Mouse (Mus musculus): Measurements from ENCODE around the gene Tbc1d1. TPM values are rescaled to one million over a fixed set of nuclear protein-coding genes. Genes with fewer than 3 reads are reported as not detected.

Tbc1d1 gene
- total and polyA plus RNA-seq, 2 experiments from 2014 or later: 5.9 to 20.5 TPM

DNA sequence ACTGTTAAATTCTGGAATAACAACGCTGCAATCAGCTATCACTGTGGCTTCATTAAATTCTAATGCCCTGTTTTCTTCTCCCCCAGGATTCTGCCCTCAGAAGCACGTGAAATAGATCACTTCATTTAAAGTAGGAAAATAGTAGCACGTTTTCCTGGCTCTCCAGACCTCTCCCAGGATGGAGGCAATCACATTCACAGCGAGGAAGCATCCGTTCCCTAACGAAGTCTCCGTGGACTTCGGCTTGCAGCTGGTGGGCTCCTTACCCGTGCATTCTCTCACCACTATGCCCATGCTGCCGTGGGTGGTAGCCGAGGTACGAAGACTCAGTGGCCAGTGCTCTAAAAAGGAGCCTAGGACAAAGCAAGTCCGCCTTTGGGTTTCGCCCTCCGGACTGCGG, 17.2 kb downstream of the Tbc1d1 start:
- no peak for ATAC-seq
- no peak for TF ChIP-seq CTCF (IDR thresholded peaks at IDR 0.05; ENCODE audit: low read depth)
- no peaks in the 10 kb centered on the region for H3K9me3 ChIP-seq (ENCODE audit: low read length)
- H3K9ac ChIP-seq: no peak overlapping the region
- no peaks in the 10 kb centered on the region for H3K27me3 ChIP-seq (ENCODE audit: insufficient read depth, low read length)
- no peak overlapping the region for H3K4me3 ChIP-seq (ENCODE audit: low read depth, low read length)
- H3K36me3 ChIP-seq (ENCODE audit: insufficient read depth): no peaks in the 10 kb centered on the region
- WGBS: 64% methylated on average over 16 of the region's 16 CpGs
- no peak overlapping the region for H3K27ac ChIP-seq (ENCODE audit: low read depth, low read length)
- DNase-seq: no peak
- H3K4me1 ChIP-seq (ENCODE audit: insufficient read depth): no peaks in the 10 kb centered on the region
- no peak overlapping the region for H3K4me2 ChIP-seq (ENCODE audit: low read depth)

DNA sequence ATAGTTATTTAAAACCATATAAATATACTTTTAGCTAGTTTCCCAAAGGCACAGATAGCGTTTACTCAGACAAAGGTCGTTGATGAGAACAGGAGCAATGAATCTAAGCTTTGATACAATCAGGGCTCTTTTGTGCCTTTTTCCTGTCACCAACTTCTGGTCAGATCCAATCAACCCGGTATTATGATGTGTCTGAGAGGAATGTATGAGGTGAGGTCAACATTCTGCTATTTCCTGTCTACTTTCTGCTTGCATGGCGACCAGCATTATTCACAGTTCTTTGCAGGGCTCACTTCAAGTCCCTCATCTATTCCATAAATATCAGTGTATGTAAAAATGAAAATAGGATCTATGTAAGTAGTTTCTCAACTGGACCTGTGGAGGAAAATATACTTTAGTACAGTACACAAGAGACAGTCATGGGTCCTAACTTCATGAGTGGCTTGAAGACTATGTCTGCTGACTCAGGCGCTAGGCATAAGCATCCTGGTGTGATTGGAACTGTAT, 18.4 kb downstream of the Tbc1d1 start:
- TF ChIP-seq CTCF (IDR thresholded peaks at IDR 0.05; ENCODE audit: low read depth): no peak
- Histone ChIP-seq H3K27me3 (ENCODE audit: insufficient read depth, low read length) (no peaks in the 10 kb centered on the region), H3K9me3 (ENCODE audit: low read length) (no peaks in the 10 kb centered on the region), H3K27ac (ENCODE audit: low read depth, low read length) (no peak overlapping the region), H3K4me3 (ENCODE audit: low read depth, low read length) (no peak overlapping the region), H3K9ac (no peak overlapping the region), H3K4me2 (ENCODE audit: low read depth) (no peak overlapping the region), H3K36me3 (ENCODE audit: insufficient read depth) (no peaks in the 10 kb centered on the region), H3K4me1 (ENCODE audit: insufficient read depth) (no peaks in the 10 kb centered on the region)
- WGBS: 87% methylated on average over 5 of the region's 5 CpGs
- no peak for DNase-seq
- ATAC-seq: no peak

DNA sequence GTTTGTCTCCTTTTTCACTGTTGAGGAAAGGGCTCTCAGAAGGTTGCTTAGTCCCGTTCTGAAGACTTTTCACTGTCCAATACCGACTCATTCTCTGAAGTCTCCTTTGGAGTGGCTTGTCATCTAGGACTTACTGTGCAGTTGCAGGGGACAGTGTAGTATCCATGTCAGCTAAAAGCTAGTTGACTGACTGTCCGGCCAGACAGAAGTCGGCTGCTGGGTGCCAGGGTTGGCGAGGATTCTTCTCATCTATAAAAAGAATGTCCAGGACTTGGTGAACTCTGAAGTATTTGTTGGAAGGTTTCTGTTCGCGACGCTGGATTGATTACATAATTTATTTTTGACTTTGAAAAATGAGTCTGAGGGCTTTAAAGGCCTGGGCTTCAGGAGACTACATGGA, 24.4 kb downstream of the Tbc1d1 start:
- no peak for ATAC-seq
- H3K36me3 ChIP-seq (ENCODE audit: insufficient read depth): no peaks in the 10 kb centered on the region
- 92% methylated on average over 8 of the region's 8 CpGs for WGBS

DNA sequence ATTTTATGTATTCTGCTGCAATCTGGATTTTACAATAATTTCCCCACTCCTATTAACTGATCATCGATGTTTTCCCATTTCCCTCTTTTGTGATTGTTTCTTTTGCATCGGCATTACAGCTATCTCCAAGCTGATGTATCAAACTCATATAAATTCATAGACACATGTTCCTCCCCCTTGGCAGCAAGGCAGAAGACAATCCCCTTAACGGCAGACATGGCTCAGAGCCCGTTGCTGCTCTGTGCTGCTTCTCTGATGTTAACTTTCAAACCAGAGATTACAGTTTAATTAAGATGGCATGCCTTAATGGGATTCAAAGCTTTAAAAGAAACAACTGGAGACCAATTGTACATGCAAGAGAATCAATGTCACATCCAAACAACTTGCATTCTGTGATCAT, 27.6 kb downstream of the Tbc1d1 start:
- WGBS: 25% methylated on average over 4 of the region's 4 CpGs
- no peak for TF ChIP-seq CTCF (IDR thresholded peaks at IDR 0.05; ENCODE audit: low read depth)
- Histone ChIP-seq H3K27ac (ENCODE audit: low read depth, low read length) (no peak overlapping the region), H3K9me3 (ENCODE audit: low read length) (no peaks in the 10 kb centered on the region), H3K4me3 (ENCODE audit: low read depth, low read length) (no peak overlapping the region), H3K4me2 (ENCODE audit: low read depth) (no peak overlapping the region), H3K4me1 (ENCODE audit: insufficient read depth) (no peaks in the 10 kb centered on the region), H3K9ac (no peak overlapping the region), H3K36me3 (ENCODE audit: insufficient read depth) (no peaks in the 10 kb centered on the region), H3K27me3 (ENCODE audit: insufficient read depth, low read length) (no peaks in the 10 kb centered on the region)
- DNase-seq (no peak), ATAC-seq (peak; percentile 27; the same call in 1 of the 2 replicates)

More for the DNA sequence above, 24.4 kb downstream of the Tbc1d1 start:
- Histone ChIP-seq H3K27ac (ENCODE audit: low read depth, low read length) (no peak overlapping the region), H3K9ac (no peak overlapping the region), H3K4me2 (ENCODE audit: low read depth) (no peak overlapping the region), H3K4me1 (ENCODE audit: insufficient read depth) (no peaks in the 10 kb centered on the region), H3K27me3 (ENCODE audit: insufficient read depth, low read length) (no peaks in the 10 kb centered on the region), H3K4me3 (ENCODE audit: low read depth, low read length) (no peak overlapping the region), H3K9me3 (ENCODE audit: low read length) (no peaks in the 10 kb centered on the region)
- TF ChIP-seq CTCF (IDR thresholded peaks at IDR 0.05; ENCODE audit: low read depth): no peak
- no peak for DNase-seq

DNA sequence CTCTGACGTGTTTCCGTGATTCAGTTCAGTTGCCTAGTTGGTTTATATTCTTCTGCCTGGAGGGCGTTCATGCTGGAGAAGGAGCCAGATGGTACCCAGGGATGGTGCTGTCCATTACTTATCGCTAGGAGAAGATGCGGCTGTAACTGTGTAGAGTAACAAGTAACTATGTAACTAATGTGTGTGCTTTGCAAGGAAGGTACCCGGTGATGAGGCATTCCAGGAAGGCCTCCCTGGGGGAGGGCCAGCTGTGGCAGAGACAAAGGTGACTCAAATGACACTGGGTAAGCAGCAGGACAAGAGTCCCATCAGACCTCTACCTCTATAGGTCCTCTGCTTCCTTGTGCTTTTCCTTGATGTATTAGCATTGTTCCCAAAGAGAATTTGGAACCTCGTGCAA, 29.2 kb downstream of the Tbc1d1 start:
- no peak for DNase-seq
- Histone ChIP-seq H3K4me3 (ENCODE audit: low read depth, low read length) (no peak overlapping the region), H3K4me2 (ENCODE audit: low read depth) (no peak overlapping the region), H3K36me3 (ENCODE audit: insufficient read depth) (no peaks in the 10 kb centered on the region), H3K27me3 (ENCODE audit: insufficient read depth, low read length) (no peaks in the 10 kb centered on the region), H3K9me3 (ENCODE audit: low read length) (no peaks in the 10 kb centered on the region), H3K9ac (no peak overlapping the region), H3K4me1 (ENCODE audit: insufficient read depth) (no peaks in the 10 kb centered on the region), H3K27ac (ENCODE audit: low read depth, low read length) (no peak overlapping the region)
- no peak for TF ChIP-seq CTCF (IDR thresholded peaks at IDR 0.05; ENCODE audit: low read depth)
- WGBS: 71% methylated on average over 7 of the region's 7 CpGs
- ATAC-seq: no peak

DNA sequence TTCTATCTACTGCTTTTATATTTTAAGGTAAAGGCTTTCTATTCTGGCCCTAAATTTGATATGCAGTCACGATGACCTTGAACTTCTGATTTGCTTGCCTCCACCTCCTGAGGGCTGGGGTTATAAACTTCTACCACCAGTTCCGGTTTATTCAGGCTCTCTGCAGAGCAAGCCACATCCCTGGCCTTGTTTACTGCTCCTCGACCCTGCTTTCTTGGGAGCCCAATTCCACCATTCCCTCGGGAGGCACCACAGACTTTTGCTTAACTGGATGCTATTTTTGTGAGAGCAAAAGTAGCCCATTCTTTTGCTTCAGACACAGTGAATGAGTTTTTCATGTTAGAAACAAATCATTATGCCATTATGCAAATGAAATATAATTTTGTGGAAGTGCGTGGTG, 30.5 kb downstream of the Tbc1d1 start:
- no peak for TF ChIP-seq CTCF (IDR thresholded peaks at IDR 0.05; ENCODE audit: low read depth)
- H3K27ac ChIP-seq (ENCODE audit: low read depth, low read length): no peak overlapping the region
- 66% methylated on average over 5 of the region's 5 CpGs for WGBS
- H3K9me3 ChIP-seq (ENCODE audit: low read length): no peaks in the 10 kb centered on the region
- H3K9ac ChIP-seq: no peak overlapping the region
- no peak overlapping the region for H3K4me2 ChIP-seq (ENCODE audit: low read depth)
- DNase-seq: no peak
- H3K4me1 ChIP-seq (ENCODE audit: insufficient read depth): no peaks in the 10 kb centered on the region
- H3K36me3 ChIP-seq (ENCODE audit: insufficient read depth): no peaks in the 10 kb centered on the region
- no peak for ATAC-seq
- H3K4me3 ChIP-seq (ENCODE audit: low read depth, low read length): no peak overlapping the region
- H3K27me3 ChIP-seq (ENCODE audit: insufficient read depth, low read length): no peaks in the 10 kb centered on the region

DNA sequence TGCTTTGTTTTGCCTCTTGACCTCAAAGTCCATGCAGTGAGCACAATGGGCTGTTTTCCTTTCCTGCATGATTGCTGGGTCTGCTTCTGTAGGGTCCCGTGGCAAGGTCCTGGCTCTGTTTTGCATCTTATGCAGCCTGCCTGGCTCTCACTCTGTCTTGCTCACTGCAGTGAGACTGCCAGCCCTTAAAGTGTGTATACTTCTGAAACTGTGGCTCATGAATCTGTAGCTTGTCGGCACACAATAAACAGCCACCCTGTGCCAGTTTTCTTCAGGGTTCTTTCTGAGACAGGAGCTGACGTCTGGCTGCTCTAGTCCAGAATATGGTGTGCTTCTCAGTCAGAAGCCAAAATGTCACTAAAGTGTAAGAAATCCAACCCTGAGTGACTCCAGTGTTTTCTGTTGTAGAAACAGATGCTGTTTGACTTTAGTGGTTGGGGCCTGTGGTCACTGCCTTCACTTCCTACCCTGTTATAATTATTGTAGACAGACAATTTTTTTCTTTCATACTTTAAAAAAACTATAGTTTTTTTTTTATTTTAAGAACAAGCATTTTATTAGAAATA, 32.1 kb downstream of the Tbc1d1 start:
- 27% methylated on average over 3 of the region's 3 CpGs for whole genome bisulfite sequencing
- no peak overlapping the region for H3K4me2 ChIP-seq (ENCODE audit: low read depth)

More for the DNA sequence above, 32.1 kb downstream of the Tbc1d1 start:
- no peak overlapping the region for H3K27ac ChIP-seq (ENCODE audit: low read depth, low read length)
- H3K36me3 ChIP-seq (ENCODE audit: insufficient read depth): no peaks in the 10 kb centered on the region
- DNase-seq (no peak), ATAC-seq (peak; percentile 71)
- no peaks in the 10 kb centered on the region for H3K27me3 ChIP-seq (ENCODE audit: insufficient read depth, low read length)
- no peak overlapping the region for H3K4me3 ChIP-seq (ENCODE audit: low read depth, low read length)
- H3K9ac ChIP-seq: no peak overlapping the region
- no peaks in the 10 kb centered on the region for H3K4me1 ChIP-seq (ENCODE audit: insufficient read depth)
- no peak for TF ChIP-seq CTCF (IDR thresholded peaks at IDR 0.05; ENCODE audit: low read depth)
- H3K9me3 ChIP-seq (ENCODE audit: low read length): no peaks in the 10 kb centered on the region

Data from forebrain, postnatal 0 days (tissue).